Mouse (Mus musculus): ENCODE measurements around the gene Sorl1.

GRCm38 (mm10) chr9:41950991-41951451 is 173.1 kb downstream of the Sorl1 start:
- TF ChIP-seq CTCF (IDR thresholded peaks at IDR 0.05; ENCODE audit: extremely low read depth, insufficient read depth, low read length) (peak; percentile 74), POLR2A (IDR thresholded peaks at IDR 0.05; ENCODE audit: extremely low read depth, insufficient read depth, low read length) (peak; percentile 33; the same call in 1 of the 2 replicates)
